Mouse (Mus musculus) stomach, postnatal 0 days (tissue): ENCODE measurements around the gene Plk5.

Experiments used
- CTCF ChIP-seq: IDR thresholded peaks from 2 replicates; pipeline ENCODE4 v1.5.1; 2016; ENCODE audit warnings: antibody characterized with exemption, low read depth, mild to moderate bottlenecking, moderate library complexity
- EP300 ChIP-seq: optimal IDR thresholded peaks from 2 replicates; pipeline ENCODE3; 2016; ENCODE audit warnings: antibody characterized with exemption

GRCm38 (mm10) chr10:80395025-80395627, 38.9 kb downstream of the Plk5 start:
- TF ChIP-seq EP300 (no peak), CTCF (no peak)
